Mouse (Mus musculus) forebrain, embryonic 12.5 days (tissue): ENCODE data around the gene Wasf2. TPM values are rescaled to one million over a fixed set of nuclear protein-coding genes. Genes with fewer than 3 reads are reported as not detected.

Experiments
- ATAC-seq: fragments of 200-750 bp; cut with Nextera tagmentation; 2 replicates; pipeline ENCODE4 v1.8.0; 2017; ENCODE audit warnings: moderate TSS enrichment; ENCODE audit not compliant: low FRiP score
- H3K27ac ChIP-seq: fragments of 300-500 bp; sonication (generic); 2 replicates; pipeline ENCODE4 v1.5.1; 2016; ENCODE audit warnings: mild to moderate bottlenecking
- H3K27me3 ChIP-seq: fragments of 300-500 bp; sonication (generic); 2 replicates; pipeline ENCODE4 v1.6.1; 2016; ENCODE audit warnings: mild to moderate bottlenecking
- H3K36me3 ChIP-seq: fragments of 300-500 bp; sonication (generic); replicated peaks from 2 replicates; pipeline ENCODE4 v1.6.1; 2016; ENCODE audit warnings: mild to moderate bottlenecking
- H3K4me1 ChIP-seq: fragments of 300-500 bp; sonication (generic); 2 replicates; pipeline ENCODE4 v1.6.1; 2016
- H3K4me2 ChIP-seq: fragments of 300-500 bp; sonication (generic); 2 replicates; pipeline ENCODE4 v1.6.1; 2016; ENCODE audit warnings: mild to moderate bottlenecking, moderate library complexity
- H3K4me3 ChIP-seq: fragments of 300-500 bp; sonication (generic); replicated peaks from 2 replicates; pipeline ENCODE4 v1.5.1; 2016; ENCODE audit warnings: mild to moderate bottlenecking
- H3K9ac ChIP-seq: fragments of 300-500 bp; sonication (generic); 2 replicates; pipeline ENCODE4 v1.6.1; 2016; ENCODE audit warnings: mild to moderate bottlenecking
- H3K9me3 ChIP-seq: fragments of 300-500 bp; sonication (generic); 2 replicates; pipeline ENCODE4 v1.6.1; 2016
- WGBS: fragments of 180-500 bp; shearing (Covaris S2); methylation state at CpG from one replicate; pipeline ENCODE4 v1.1.7; 2016; 5-methylcytosine and 5-hydroxymethylcytosine counted together
- polyA plus RNA-seq: library from polyadenylated mRNA; unstranded; fragments of >200 nt; fragmentation: Nextera tagmentation; extraction: Ambion mirVana; gene quantifications from 2 replicates; pipeline ENCODE4 v1.2.1, GENCODE M21; 2016

The Wasf2 gene
- polyA plus RNA-seq, 1 experiment from 2014 or later: 42.5 TPM

- ATAC-seq: no peak
- WGBS: 1% methylated on average over 25 of the region's 25 CpGs
- H3K36me3 ChIP-seq: no peaks in the 10 kb centered on the region
- 0 out of 2 replicates have a peak overlapping the region, but pooled peaks have one; percentile 30 for H3K9ac ChIP-seq
- peaks cover 50% of the 10 kb centered on the region for H3K27me3 ChIP-seq
- H3K4me1 ChIP-seq: peaks cover 12% of the 10 kb centered on the region
- peak overlapping the region; percentile 53 for H3K4me2 ChIP-seq
- no peaks in the 10 kb centered on the region for H3K9me3 ChIP-seq
- H3K27ac ChIP-seq: no peak overlapping the region
- H3K4me3 ChIP-seq: peak overlapping the region; percentile 24
These were observed 90.4 kb downstream of the Wasf2 start for GRCm38 (mm10) chr4:133220656-133221055.

- H3K9me3 ChIP-seq: no peaks in the 10 kb centered on the region
- H3K4me1 ChIP-seq: peaks cover 12% of the 10 kb centered on the region
- 84% methylated on average over 8 of the region's 8 CpGs for WGBS
- no peak overlapping the region for H3K4me3 ChIP-seq
- no peaks in the 10 kb centered on the region for H3K36me3 ChIP-seq
- H3K4me2 ChIP-seq: no peak overlapping the region
- no peak for ATAC-seq
- peaks cover 49% of the 10 kb centered on the region for H3K27me3 ChIP-seq
- no peak overlapping the region for H3K9ac ChIP-seq
- H3K27ac ChIP-seq: no peak overlapping the region
These were observed 91.4 kb downstream of the Wasf2 start for GRCm38 (mm10) chr4:133221701-133222100.

GRCm38 (mm10) chr4:133223875-133224274 lies 93.6 kb downstream of the Wasf2 start:
- ATAC-seq: no peak
- H3K27me3 ChIP-seq: peaks cover 49% of the 10 kb centered on the region
- no peaks in the 10 kb centered on the region for H3K9me3 ChIP-seq
- H3K9ac ChIP-seq: no peak overlapping the region
- H3K4me1 ChIP-seq: peaks cover 9% of the 10 kb centered on the region
- H3K36me3 ChIP-seq: no peaks in the 10 kb centered on the region
- WGBS: 49% methylated on average over 5 of the region's 5 CpGs
- H3K4me3 ChIP-seq: no peak overlapping the region
- H3K4me2 ChIP-seq: no peak overlapping the region
- no peak overlapping the region for H3K27ac ChIP-seq

GRCm38 (mm10) chr4:133226073-133226472 lies 95.8 kb downstream of the Wasf2 start:
- no peaks in the 10 kb centered on the region for H3K9me3 ChIP-seq
- WGBS: 77% methylated on average over 10 of the region's 10 CpGs
- no peak overlapping the region for H3K27ac ChIP-seq
- H3K4me3 ChIP-seq: no peak overlapping the region
- no peak for ATAC-seq
- H3K9ac ChIP-seq: no peak overlapping the region
- no peak overlapping the region for H3K4me2 ChIP-seq
- H3K36me3 ChIP-seq: no peaks in the 10 kb centered on the region
- H3K27me3 ChIP-seq: peaks cover 29% of the 10 kb centered on the region
- H3K4me1 ChIP-seq: peaks cover 3% of the 10 kb centered on the region; the same call in 1 of the 2 replicates

- Histone ChIP-seq H3K4me2 (no peak overlapping the region), H3K27me3 (peaks cover 13% of the 10 kb centered on the region), H3K9me3 (no peaks in the 10 kb centered on the region), H3K4me3 (no peak overlapping the region), H3K4me1 (peaks cover 2% of the 10 kb centered on the region; the same call in 1 of the 2 replicates), H3K27ac (no peak overlapping the region), H3K36me3 (no peaks in the 10 kb centered on the region), H3K9ac (no peak overlapping the region)
- no peak for ATAC-seq
- WGBS: 73% methylated on average over 8 of the region's 8 CpGs
These were observed 97.3 kb downstream of the Wasf2 start for GRCm38 (mm10) chr4:133227636-133228035.

GRCm38 (mm10) chr4:133229582-133229981 lies 99.3 kb downstream of the Wasf2 start:
- Histone ChIP-seq H3K27ac (peak overlapping the region; percentile 31; the same call in 1 of the 2 replicates), H3K4me1 (no peaks in the 10 kb centered on the region), H3K27me3 (no peaks in the 10 kb centered on the region), H3K4me3 (no peak overlapping the region), H3K9ac (no peak overlapping the region), H3K36me3 (no peaks in the 10 kb centered on the region), H3K4me2 (no peak overlapping the region), H3K9me3 (no peaks in the 10 kb centered on the region)
- no peak for ATAC-seq
- 66% methylated on average over 8 of the region's 8 CpGs for WGBS

- 38% methylated on average over 10 of the region's 10 CpGs for WGBS
- Histone ChIP-seq H3K4me1 (no peaks in the 10 kb centered on the region), H3K9ac (no peak overlapping the region), H3K27me3 (peaks cover 4% of the 10 kb centered on the region; the same call in 1 of the 2 replicates), H3K27ac (no peak overlapping the region), H3K4me2 (no peak overlapping the region), H3K4me3 (no peak overlapping the region), H3K9me3 (no peaks in the 10 kb centered on the region), H3K36me3 (no peaks in the 10 kb centered on the region)
- ATAC-seq: no peak
These were observed 103.1 kb downstream of the Wasf2 start for GRCm38 (mm10) chr4:133233285-133233976.

GRCm38 (mm10) chr4:133234771-133235170 lies 104.5 kb downstream of the Wasf2 start:
- H3K27me3 ChIP-seq: peaks cover 15% of the 10 kb centered on the region
- no peaks in the 10 kb centered on the region for H3K36me3 ChIP-seq
- 63% methylated on average over 5 of the region's 5 CpGs for WGBS
- no peak for ATAC-seq
- no peaks in the 10 kb centered on the region for H3K9me3 ChIP-seq
- no peak overlapping the region for H3K9ac ChIP-seq
- H3K27ac ChIP-seq: no peak overlapping the region
- H3K4me3 ChIP-seq: no peak overlapping the region
- no peaks in the 10 kb centered on the region for H3K4me1 ChIP-seq
- no peak overlapping the region for H3K4me2 ChIP-seq

- H3K27ac ChIP-seq: no peak overlapping the region
- H3K4me2 ChIP-seq: no peak overlapping the region
- peaks cover 1% of the 10 kb centered on the region for H3K4me1 ChIP-seq
- no peak overlapping the region for H3K4me3 ChIP-seq
- no peak overlapping the region for H3K9ac ChIP-seq
- no peaks in the 10 kb centered on the region for H3K36me3 ChIP-seq
- ATAC-seq: no peak
- H3K27me3 ChIP-seq: peaks cover 22% of the 10 kb centered on the region
- no peaks in the 10 kb centered on the region for H3K9me3 ChIP-seq
- 74% methylated on average over 5 of the region's 5 CpGs for WGBS
These were observed 105.1 kb downstream of the Wasf2 start for GRCm38 (mm10) chr4:133235415-133235814.

- Histone ChIP-seq H3K4me2 (no peak overlapping the region), H3K4me1 (peaks cover 10% of the 10 kb centered on the region), H3K9me3 (no peaks in the 10 kb centered on the region), H3K36me3 (no peaks in the 10 kb centered on the region), H3K27ac (no peak overlapping the region), H3K4me3 (no peak overlapping the region), H3K27me3 (peaks cover 47% of the 10 kb centered on the region), H3K9ac (no peak overlapping the region)
- WGBS: 86% methylated on average over 4 of the region's 4 CpGs
- ATAC-seq: no peak
These were observed 107.6 kb downstream of the Wasf2 start for GRCm38 (mm10) chr4:133237911-133238310.

- peak within 1 kb of the TSS; percentile 62 for H3K9ac ChIP-seq
- peak within 1 kb of the TSS; percentile 92 for H3K4me2 ChIP-seq
- peaks cover 69% of the 10 kb centered on the region for H3K27me3 ChIP-seq
- no peaks in the 10 kb centered on the region for H3K9me3 ChIP-seq
- peak within 1 kb of the TSS; percentile 55 for H3K4me3 ChIP-seq
- WGBS: 5% methylated on average over 16 of the region's 16 CpGs
- no peak for ATAC-seq
- peaks cover 10% of the 10 kb centered on the region for H3K4me1 ChIP-seq
- H3K36me3 ChIP-seq: no peaks in the 10 kb centered on the region
- H3K27ac ChIP-seq: peak within 1 kb of the TSS; percentile 25; the same call in 1 of the 2 replicates
These were observed 110.2 kb downstream of the Wasf2 start, which contains the start of gene Map3k6 for GRCm38 (mm10) chr4:133240490-133240921. TSS of gene Map3k6 (plus strand) at chr4:133240818.

- H3K27ac ChIP-seq: peak overlapping the region; percentile 25; the same call in 1 of the 2 replicates
- H3K27me3 ChIP-seq: peaks cover 72% of the 10 kb centered on the region
- peak overlapping the region; percentile 62 for H3K9ac ChIP-seq
- H3K4me2 ChIP-seq: peak overlapping the region; percentile 92
- peak; percentile 94 for ATAC-seq
- H3K36me3 ChIP-seq: no peaks in the 10 kb centered on the region
- H3K4me1 ChIP-seq: peaks cover 10% of the 10 kb centered on the region
- under 1% methylated on average over 78 of the region's 78 CpGs for WGBS
- no peaks in the 10 kb centered on the region for H3K9me3 ChIP-seq
- H3K4me3 ChIP-seq: peak overlapping the region; percentile 55
These were observed 110.9 kb downstream of the Wasf2 start for GRCm38 (mm10) chr4:133240934-133241908.
